Mouse (Mus musculus) midbrain, embryonic 11.5 days (tissue): ENCODE measurements around the gene Agpat1. TPM values are rescaled to one million over a fixed set of nuclear protein-coding genes. Genes with fewer than 3 reads are reported as not detected.

Experiments used
- ATAC-seq: fragments of 200-750 bp; cut with Nextera tagmentation; 2 replicates; pipeline ENCODE4 v1.8.0; 2017; ENCODE audit warnings: moderate TSS enrichment, moderate library complexity; ENCODE audit not compliant: low FRiP score
- DNase-seq: peaks from one replicate; pipeline ENCODE4 v3.0.0; 2015; ENCODE audit warnings: low spot score; ENCODE audit errors: missing footprints
- H3K27ac ChIP-seq: fragments of 300-500 bp; sonication (generic); 2 replicates; pipeline ENCODE4 v1.5.1; 2014; ENCODE audit warnings: low read depth, low read length
- H3K27me3 ChIP-seq: fragments of 300-500 bp; sonication (generic); 2 replicates; pipeline ENCODE4 v1.6.1; 2014; ENCODE audit warnings: mild to moderate bottlenecking, low read length, moderate library complexity, mixed read lengths; ENCODE audit not compliant: control insufficient read depth, insufficient read depth
- H3K36me3 ChIP-seq: fragments of 300-500 bp; sonication (generic); 2 replicates; pipeline ENCODE4 v1.6.1; 2014; ENCODE audit warnings: mild to moderate bottlenecking, low read length, moderate library complexity, mixed read lengths; ENCODE audit not compliant: control insufficient read depth, insufficient read depth
- H3K4me1 ChIP-seq: fragments of 300-500 bp; sonication (generic); 2 replicates; pipeline ENCODE4 v1.6.1; 2014; ENCODE audit warnings: low read length; ENCODE audit not compliant: control insufficient read depth, insufficient read depth
- H3K4me2 ChIP-seq: fragments of 300-500 bp; sonication (generic); 2 replicates; pipeline ENCODE4 v1.6.1; 2014; ENCODE audit warnings: mild to moderate bottlenecking, moderate library complexity
- H3K4me3 ChIP-seq: fragments of 300-500 bp; sonication (generic); 2 replicates; pipeline ENCODE4 v1.5.1; 2014; ENCODE audit warnings: low read depth, low read length
- H3K9ac ChIP-seq: fragments of 300-500 bp; sonication (generic); 2 replicates; pipeline ENCODE4 v1.6.1; 2014; ENCODE audit warnings: low read length
- H3K9me3 ChIP-seq: fragments of 300-500 bp; sonication (generic); 2 replicates; pipeline ENCODE4 v1.6.1; 2016; ENCODE audit warnings: low read length; ENCODE audit not compliant: control insufficient read depth
- WGBS: fragments of 180-500 bp; shearing (Covaris S2); extraction: QIAGEN DNeasy Blood & Tissue Kit; methylation state at CpG from one replicate; pipeline ENCODE4 v1.1.7; 2014; 5-methylcytosine and 5-hydroxymethylcytosine counted together
- polyA plus RNA-seq: library from polyadenylated mRNA; unstranded; fragments of >200 nt; fragmentation: Nextera tagmentation; extraction: Ambion mirVana; gene quantifications from 2 replicates; pipeline ENCODE4 v1.2.1, GENCODE M21; 2014

Agpat1 gene
- polyA plus RNA-seq, 1 experiment from 2014 or later = 75.3 TPM

DNA sequence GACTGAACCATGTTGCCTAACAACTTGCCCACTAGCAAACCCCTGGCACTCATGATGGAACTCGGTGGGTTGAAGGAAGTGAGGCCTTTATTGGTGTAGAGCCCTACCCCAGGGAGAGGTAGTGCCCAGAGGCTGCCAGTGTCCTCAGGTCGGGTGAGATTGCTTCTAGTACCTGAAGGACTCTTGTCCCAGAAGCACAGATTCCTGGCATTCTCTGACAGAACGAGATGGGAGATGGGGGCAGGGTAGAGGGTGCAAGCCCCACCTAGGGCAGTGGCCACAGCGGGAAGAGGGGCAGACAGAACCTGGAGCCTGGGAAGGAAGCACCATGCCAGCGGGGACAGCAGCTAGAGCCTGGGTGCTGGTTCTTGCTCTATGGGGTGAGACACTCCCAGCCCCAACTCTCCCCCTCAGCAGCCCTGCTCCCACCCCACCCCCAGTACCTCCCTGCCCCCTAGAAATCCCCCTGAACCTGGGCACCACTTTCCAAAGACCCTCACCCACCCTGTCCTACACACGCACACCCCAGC, 6.4 kb upstream of the Agpat1 start, which contains the start of gene Ager:
Gene Ager (plus strand): TSS at position 297 of the 530 bp plus-strand sequence.
- Histone ChIP-seq H3K9me3 (no peaks in the 10 kb centered on the region), H3K4me3 (no peak within 1 kb of the TSS), H3K9ac (no peak within 1 kb of the TSS), H3K27ac (no peak within 1 kb of the TSS), H3K4me2 (no peak within 1 kb of the TSS), H3K27me3 (no peaks in the 10 kb centered on the region), H3K4me1 (peaks cover 30% of the 10 kb centered on the region), H3K36me3 (peaks cover 12% of the 10 kb centered on the region)
- DNase-seq (peak; percentile 78), ATAC-seq (no peak)
- 21% methylated on average over 6 of the region's 6 CpGs for WGBS

DNA sequence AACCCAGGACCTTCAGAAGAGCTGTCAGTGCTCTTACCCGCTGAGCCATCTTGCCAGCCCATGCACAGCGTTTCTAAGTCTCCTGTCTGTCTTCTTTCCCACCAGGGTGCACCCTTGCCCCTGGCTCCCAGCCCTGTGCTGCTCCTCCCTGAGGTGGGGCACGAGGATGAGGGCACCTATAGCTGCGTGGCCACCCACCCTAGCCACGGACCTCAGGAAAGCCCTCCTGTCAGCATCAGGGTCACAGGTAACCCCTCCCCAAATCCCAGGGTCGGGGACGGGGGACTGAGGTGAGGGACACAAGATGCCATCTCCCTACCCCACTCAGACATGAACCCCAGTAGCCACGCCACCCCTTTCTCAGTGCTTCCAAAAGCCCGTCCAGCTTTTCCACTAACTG, 4.2 kb upstream of the Agpat1 start:
- H3K27ac ChIP-seq = no peak overlapping the region
- ATAC-seq (no peak), DNase-seq (peak; percentile 10)
- 74% methylated on average over 9 of the region's 9 CpGs for WGBS
- H3K36me3 ChIP-seq = peaks cover 10% of the 10 kb centered on the region
- H3K4me2 ChIP-seq = no peak overlapping the region
- H3K4me3 ChIP-seq = no peak overlapping the region
- H3K9me3 ChIP-seq = no peaks in the 10 kb centered on the region
- H3K27me3 ChIP-seq = no peaks in the 10 kb centered on the region
- peaks cover 22% of the 10 kb centered on the region for H3K4me1 ChIP-seq
- no peak overlapping the region for H3K9ac ChIP-seq

DNA sequence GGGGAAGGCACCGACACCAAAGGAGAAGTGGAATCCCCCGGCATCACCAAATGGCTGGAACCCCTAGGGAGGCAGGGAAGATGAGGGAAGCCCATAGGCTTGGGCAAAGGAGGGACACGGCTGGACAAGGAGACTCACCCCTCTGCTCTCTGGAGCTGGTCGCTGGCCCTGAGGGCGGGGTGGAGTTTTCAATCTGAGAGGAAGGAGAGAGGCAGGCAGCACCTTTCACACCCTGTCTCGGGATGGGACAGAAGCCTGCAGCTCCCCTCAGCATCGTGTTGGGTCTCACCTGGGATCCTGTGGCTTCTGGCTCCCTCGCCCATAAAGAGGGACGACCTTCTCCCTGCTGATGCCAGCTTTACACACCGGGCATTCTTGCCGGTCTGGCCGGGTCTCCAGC, 2.3 kb upstream of the Agpat1 start:
- Histone ChIP-seq H3K27me3 (no peaks in the 10 kb centered on the region), H3K9me3 (no peaks in the 10 kb centered on the region), H3K4me2 (peak overlapping the region; percentile 91), H3K4me3 (no peak overlapping the region), H3K36me3 (peaks cover 7% of the 10 kb centered on the region), H3K4me1 (peaks cover 25% of the 10 kb centered on the region), H3K9ac (no peak overlapping the region), H3K27ac (no peak overlapping the region)
- WGBS = 92% methylated on average over 12 of the region's 12 CpGs
- no peak for DNase-seq
- no peak for ATAC-seq

- DNase-seq (peak; percentile 99), ATAC-seq (peak; percentile 94)
- no peaks in the 10 kb centered on the region for H3K9me3 ChIP-seq
- peak within 1 kb of the TSS; percentile 97 for H3K4me2 ChIP-seq
- under 1% methylated on average over 28 of the region's 30 CpGs for WGBS
- H3K27me3 ChIP-seq = no peaks in the 10 kb centered on the region
- peak within 1 kb of the TSS; percentile 99 for H3K4me3 ChIP-seq
- H3K27ac ChIP-seq = peak within 1 kb of the TSS; percentile 88
- H3K9ac ChIP-seq = peak within 1 kb of the TSS; percentile 96
- H3K36me3 ChIP-seq = peaks cover 7% of the 10 kb centered on the region
- peaks cover 26% of the 10 kb centered on the region for H3K4me1 ChIP-seq
Observed at GRCm38 (mm10) chr17:34603375-34604060, 544 bp upstream of the Agpat1 start, which contains the start of gene Rnf5. Gene Rnf5, minus strand, starts transcription at chr17:34603690.

- H3K4me2 ChIP-seq = peak overlapping the region; percentile 97
- no peak for DNase-seq
- H3K4me3 ChIP-seq = peak overlapping the region; percentile 99
- H3K4me1 ChIP-seq = peaks cover 26% of the 10 kb centered on the region
- H3K36me3 ChIP-seq = peaks cover 7% of the 10 kb centered on the region
- no peaks in the 10 kb centered on the region for H3K9me3 ChIP-seq
- 17% methylated on average over 24 of the region's 24 CpGs for whole genome bisulfite sequencing
- H3K27me3 ChIP-seq = no peaks in the 10 kb centered on the region
- H3K9ac ChIP-seq = peak overlapping the region; percentile 96
- no peak for ATAC-seq
- H3K27ac ChIP-seq = peak overlapping the region; percentile 88
Observed at GRCm38 (mm10) chr17:34604511-34605237, 612 bp downstream of the Agpat1 start.

- peaks cover 26% of the 10 kb centered on the region for H3K4me1 ChIP-seq
- peak; percentile 51 for ATAC-seq
- peak overlapping the region; percentile 88 for H3K27ac ChIP-seq
- H3K4me2 ChIP-seq = peak overlapping the region; percentile 97
- no peaks in the 10 kb centered on the region for H3K9me3 ChIP-seq
- H3K36me3 ChIP-seq = peaks cover 3% of the 10 kb centered on the region
- H3K4me3 ChIP-seq = peak overlapping the region; percentile 99
- no peaks in the 10 kb centered on the region for H3K27me3 ChIP-seq
- DNase-seq = peak; percentile 99
- H3K9ac ChIP-seq = peak overlapping the region; percentile 96
- WGBS = under 1% methylated on average over 29 of the region's 30 CpGs
Observed at GRCm38 (mm10) chr17:34605609-34606008, 1.5 kb downstream of the Agpat1 start.

DNA sequence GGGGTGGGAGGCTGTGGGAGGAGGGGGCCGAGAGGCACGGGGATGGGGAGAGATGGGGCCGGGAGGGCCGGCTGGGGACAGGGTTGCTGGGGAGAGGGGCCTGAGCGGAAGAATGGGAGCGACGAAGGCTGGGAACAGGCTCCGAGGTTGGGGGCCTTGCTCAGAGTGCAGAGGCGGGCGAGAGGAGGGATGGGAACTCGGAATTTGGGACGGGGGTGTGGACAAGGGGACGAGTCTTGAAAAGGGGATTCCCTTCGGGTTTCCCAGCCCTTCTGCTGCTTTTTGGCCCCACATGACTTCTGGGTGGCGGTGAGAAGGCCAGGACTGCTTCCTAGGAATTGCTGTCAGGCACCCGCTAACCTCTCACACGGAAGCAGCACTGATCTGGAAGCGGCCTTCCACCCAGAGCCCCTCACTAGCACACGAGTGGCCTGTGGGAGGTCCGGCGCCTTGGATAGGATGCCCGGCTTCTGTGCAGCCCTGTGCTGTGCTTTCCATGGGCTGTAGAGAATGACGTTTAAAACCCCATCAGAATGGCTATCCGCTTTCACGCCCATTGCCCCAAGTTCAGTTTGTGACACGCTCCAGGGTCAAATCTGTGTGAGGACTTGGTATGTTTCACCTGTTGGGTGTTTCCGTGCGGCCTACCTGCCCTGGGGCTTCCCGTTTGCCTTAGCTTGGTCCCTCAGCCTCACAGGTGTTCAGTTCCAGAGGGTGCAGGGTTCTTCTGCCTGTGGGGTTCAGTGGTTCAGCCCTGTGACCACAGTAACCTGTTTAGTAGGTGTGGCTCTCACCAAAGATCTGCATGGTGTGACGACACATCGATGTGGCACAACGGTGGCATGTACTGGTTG, 2.4 kb downstream of the Agpat1 start:
- no peaks in the 10 kb centered on the region for H3K9me3 ChIP-seq
- no peak for ATAC-seq
- H3K4me2 ChIP-seq = peak overlapping the region; percentile 97
- no peaks in the 10 kb centered on the region for H3K27me3 ChIP-seq
- H3K9ac ChIP-seq = peak overlapping the region; percentile 96
- H3K27ac ChIP-seq = peak overlapping the region; percentile 88
- H3K4me1 ChIP-seq = peaks cover 26% of the 10 kb centered on the region
- H3K4me3 ChIP-seq = peak overlapping the region; percentile 99
- no peak for DNase-seq
- 19% methylated on average over 30 of the region's 32 CpGs for WGBS
- peaks cover 5% of the 10 kb centered on the region; the same call in 1 of the 2 replicates for H3K36me3 ChIP-seq

DNA sequence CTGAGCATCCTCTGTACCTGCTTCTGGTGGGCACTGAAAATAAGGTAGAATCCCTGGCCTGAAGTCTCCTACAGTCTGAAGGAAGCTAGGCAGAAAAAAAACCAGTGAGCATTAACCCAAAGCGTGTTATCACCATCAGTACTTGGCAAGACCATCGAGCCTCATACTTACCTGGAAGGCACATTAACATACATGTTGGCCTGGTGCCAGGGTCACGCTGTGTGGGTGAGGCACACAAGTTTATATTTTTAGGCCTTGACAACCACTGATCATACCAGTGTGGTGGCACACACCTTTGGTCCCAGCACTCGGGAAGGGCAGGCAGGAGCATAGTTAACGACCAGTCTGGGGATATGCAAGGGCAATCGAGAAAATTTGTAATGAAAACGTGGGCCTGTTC, 3.9 kb downstream of the Agpat1 start:
- ATAC-seq (no peak), DNase-seq (no peak)
- H3K27ac ChIP-seq = no peak overlapping the region
- peaks cover 17% of the 10 kb centered on the region for H3K36me3 ChIP-seq
- no peak overlapping the region for H3K4me3 ChIP-seq
- no peaks in the 10 kb centered on the region for H3K27me3 ChIP-seq
- H3K9ac ChIP-seq = no peak overlapping the region
- H3K4me1 ChIP-seq = peaks cover 18% of the 10 kb centered on the region
- no peaks in the 10 kb centered on the region for H3K9me3 ChIP-seq
- 92% methylated on average over 7 of the region's 7 CpGs for WGBS
- no peak overlapping the region for H3K4me2 ChIP-seq
